Mouse (Mus musculus): ENCODE data around the gene Reg4. TPM values are rescaled to one million over a fixed set of nuclear protein-coding genes. Genes with fewer than 3 reads are reported as not detected.

Reg4 gene
- not detected in 2 replicates for polyA plus RNA-seq (2014; fragmentation: Nextera tagmentation; extraction: Ambion mirVana)

DNA sequence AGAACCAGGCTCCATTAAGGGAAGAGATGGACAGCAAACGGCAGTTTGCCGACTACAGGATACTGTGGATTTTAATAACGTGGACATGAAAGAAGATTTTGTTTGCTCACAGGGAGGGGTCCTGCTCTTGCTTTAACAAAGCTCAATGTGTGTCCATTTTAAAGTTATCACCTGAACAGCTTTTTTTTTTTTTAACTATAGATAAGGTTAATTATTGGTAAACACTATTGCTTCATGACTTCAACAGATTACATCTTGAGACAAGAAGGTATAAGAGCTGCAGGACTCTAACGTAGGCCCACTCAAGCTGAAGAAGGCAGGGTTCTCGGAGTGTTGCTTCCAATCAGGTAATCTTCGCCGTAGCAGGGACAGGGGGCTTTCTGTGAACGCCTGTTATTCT lies at the start of gene Reg4:
Gene Reg4 (plus strand): TSS at position 301 of the 400 bp plus-strand sequence.
- Histone ChIP-seq H3K4me3 (ENCODE audit: low read depth, low read length) (no peak within 1 kb of the TSS), H3K4me1 (ENCODE audit: control insufficient read depth, insufficient read depth, low read length) (no peaks in the 10 kb centered on the region), H3K9me3 (replicated peaks; ENCODE audit: control insufficient read depth, low read length) (no peaks in the 10 kb centered on the region), H3K36me3 (replicated peaks; ENCODE audit: control insufficient read depth, insufficient read depth, low read depth, low read length) (no peaks in the 10 kb centered on the region), H3K27ac (replicated peaks; ENCODE audit: low read depth, low read length) (no peak within 1 kb of the TSS), H3K4me2 (ENCODE audit: low read depth, low read length) (no peak within 1 kb of the TSS), H3K27me3 (ENCODE audit: control insufficient read depth, insufficient read depth, low read length) (no peaks in the 10 kb centered on the region), H3K9ac (replicated peaks; ENCODE audit: low read length) (no peak within 1 kb of the TSS)
- DNase-seq (ENCODE audit: low spot score) (no peak), ATAC-seq (replicated peaks; ENCODE audit: insufficient number of reproducible peaks, low FRiP score, low TSS enrichment, low read depth) (no peak)
- WGBS, result 91% methylated on average over 8 of the region's 8 CpGs

DNA sequence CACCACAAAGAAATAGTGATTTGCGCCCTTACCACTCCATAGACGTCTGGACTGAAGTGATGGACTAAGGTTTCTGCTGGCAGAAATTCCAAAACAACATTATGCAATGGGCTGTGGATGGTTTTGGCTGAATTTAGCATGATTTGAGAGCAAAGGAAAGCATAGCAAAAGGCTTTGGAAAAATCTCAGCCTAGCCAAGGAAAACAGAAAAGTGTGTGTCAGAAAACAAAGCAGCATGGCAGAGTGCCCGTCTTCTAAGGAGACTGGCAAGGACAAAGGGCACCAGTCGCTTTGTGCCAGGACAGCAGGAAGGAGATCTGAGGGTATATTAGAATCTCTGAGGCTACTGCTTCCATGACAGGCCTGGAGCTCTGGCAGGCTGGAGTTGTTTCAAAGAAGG lies 43.6 kb upstream of the Reg4 start:
- no peak for ATAC-seq (replicated peaks; ENCODE audit: insufficient number of reproducible peaks, low FRiP score, low TSS enrichment, low read depth)
- Histone ChIP-seq H3K27me3 (ENCODE audit: control insufficient read depth, insufficient read depth, low read length) (no peaks in the 10 kb centered on the region), H3K4me1 (ENCODE audit: control insufficient read depth, insufficient read depth, low read length) (no peaks in the 10 kb centered on the region), H3K9ac (replicated peaks; ENCODE audit: low read length) (no peak overlapping the region), H3K4me2 (ENCODE audit: low read depth, low read length) (no peak overlapping the region), H3K9me3 (replicated peaks; ENCODE audit: control insufficient read depth, low read length) (no peaks in the 10 kb centered on the region), H3K4me3 (ENCODE audit: low read depth, low read length) (no peak overlapping the region), H3K36me3 (replicated peaks; ENCODE audit: control insufficient read depth, insufficient read depth, low read depth, low read length) (no peaks in the 10 kb centered on the region), H3K27ac (replicated peaks; ENCODE audit: low read depth, low read length) (no peak overlapping the region)
- no peak for DNase-seq (ENCODE audit: low spot score)
- WGBS, result 81% methylated on average over 4 of the region's 4 CpGs

DNA sequence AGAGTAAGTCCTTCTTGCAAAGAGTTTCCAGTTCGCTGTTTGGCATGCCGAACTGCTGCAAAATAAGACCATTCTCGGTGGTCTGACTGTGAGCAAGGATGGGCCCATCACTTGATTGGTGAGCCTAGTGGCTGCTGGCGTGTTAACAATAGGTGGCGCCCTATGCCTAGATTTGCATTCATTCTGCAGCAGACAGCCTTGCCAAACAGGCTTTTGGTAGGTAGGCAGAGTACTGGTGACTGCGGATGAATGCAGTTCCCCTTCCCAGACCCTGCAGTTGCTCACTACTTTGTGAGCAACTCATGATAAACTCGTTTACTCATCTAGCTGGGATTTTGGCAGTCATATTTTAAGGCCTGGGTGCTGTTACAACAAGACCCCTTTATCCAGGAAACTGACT lies 41.2 kb upstream of the Reg4 start:
- ATAC-seq (replicated peaks; ENCODE audit: insufficient number of reproducible peaks, low FRiP score, low TSS enrichment, low read depth) (no peak), DNase-seq (ENCODE audit: low spot score) (peak; percentile 70)
- Histone ChIP-seq H3K9me3 (replicated peaks; ENCODE audit: control insufficient read depth, low read length) (no peaks in the 10 kb centered on the region), H3K27ac (replicated peaks; ENCODE audit: low read depth, low read length) (no peak overlapping the region), H3K36me3 (replicated peaks; ENCODE audit: control insufficient read depth, insufficient read depth, low read depth, low read length) (no peaks in the 10 kb centered on the region), H3K4me2 (ENCODE audit: low read depth, low read length) (no peak overlapping the region), H3K9ac (replicated peaks; ENCODE audit: low read length) (no peak overlapping the region), H3K4me1 (ENCODE audit: control insufficient read depth, insufficient read depth, low read length) (no peaks in the 10 kb centered on the region), H3K4me3 (ENCODE audit: low read depth, low read length) (no peak overlapping the region), H3K27me3 (ENCODE audit: control insufficient read depth, insufficient read depth, low read length) (no peaks in the 10 kb centered on the region)
- WGBS, result 23% methylated on average over 7 of the region's 7 CpGs

DNA sequence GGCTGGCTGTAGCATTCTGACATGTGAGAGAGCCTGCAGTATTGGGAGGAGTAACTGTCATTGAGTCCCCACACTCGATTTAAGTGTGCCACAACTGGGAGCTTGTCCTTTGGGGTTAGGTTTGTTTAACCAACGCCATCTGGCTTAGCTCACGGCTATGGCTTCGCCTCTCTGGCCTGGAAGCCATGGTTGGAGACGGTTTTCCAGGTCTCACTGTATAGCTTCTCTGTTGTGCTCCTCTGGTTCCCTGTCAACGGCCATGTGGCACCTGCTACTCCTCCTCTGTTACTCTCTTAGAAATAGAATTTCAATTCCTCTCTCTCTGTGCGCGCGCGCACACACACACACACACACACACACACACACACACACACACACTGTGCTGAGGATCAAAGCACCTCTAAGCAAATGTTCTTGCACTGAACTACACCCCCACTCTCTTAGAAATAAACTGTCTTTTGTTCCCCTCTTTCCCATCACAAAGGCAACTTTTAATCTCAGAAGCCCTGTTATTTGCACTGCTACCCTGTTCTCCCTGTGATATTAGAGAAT lies 36.7 kb upstream of the Reg4 start:
- H3K4me2 ChIP-seq (ENCODE audit: low read depth, low read length), result no peak overlapping the region
- H3K36me3 ChIP-seq (replicated peaks; ENCODE audit: control insufficient read depth, insufficient read depth, low read depth, low read length), result no peaks in the 10 kb centered on the region
- no peak overlapping the region for H3K27ac ChIP-seq (replicated peaks; ENCODE audit: low read depth, low read length)
- no peak for DNase-seq (ENCODE audit: low spot score)
- ATAC-seq (replicated peaks; ENCODE audit: insufficient number of reproducible peaks, low FRiP score, low TSS enrichment, low read depth), result no peak
- no peaks in the 10 kb centered on the region for H3K4me1 ChIP-seq (ENCODE audit: control insufficient read depth, insufficient read depth, low read length)
- no peak overlapping the region for H3K9ac ChIP-seq (replicated peaks; ENCODE audit: low read length)
- 53% methylated on average over 10 of the region's 10 CpGs for WGBS
- H3K27me3 ChIP-seq (ENCODE audit: control insufficient read depth, insufficient read depth, low read length), result no peaks in the 10 kb centered on the region
- no peak overlapping the region for H3K4me3 ChIP-seq (ENCODE audit: low read depth, low read length)
- H3K9me3 ChIP-seq (replicated peaks; ENCODE audit: control insufficient read depth, low read length), result no peaks in the 10 kb centered on the region

DNA sequence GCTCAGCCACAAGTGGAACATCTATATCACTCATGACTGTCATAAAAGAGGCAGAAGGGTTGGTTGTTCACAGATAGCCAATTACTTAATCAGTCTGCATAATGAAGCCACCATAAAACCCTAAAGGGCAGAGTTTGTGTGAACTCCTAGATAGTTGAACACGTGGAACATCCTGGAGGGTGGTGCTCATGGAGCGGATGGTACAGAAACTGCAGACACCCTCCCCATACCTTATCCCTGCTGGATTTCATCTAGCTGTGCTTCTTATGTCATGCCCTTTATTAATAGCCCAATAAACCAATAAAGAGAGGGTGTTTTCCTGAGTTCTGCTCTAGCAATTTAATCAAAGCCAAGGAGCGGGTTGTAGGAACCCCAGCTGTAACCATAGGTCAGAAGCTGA lies 34.2 kb upstream of the Reg4 start:
- WGBS, result 93% methylated on average over 3 of the region's 3 CpGs
- no peaks in the 10 kb centered on the region for H3K27me3 ChIP-seq (ENCODE audit: control insufficient read depth, insufficient read depth, low read length)

DNA sequence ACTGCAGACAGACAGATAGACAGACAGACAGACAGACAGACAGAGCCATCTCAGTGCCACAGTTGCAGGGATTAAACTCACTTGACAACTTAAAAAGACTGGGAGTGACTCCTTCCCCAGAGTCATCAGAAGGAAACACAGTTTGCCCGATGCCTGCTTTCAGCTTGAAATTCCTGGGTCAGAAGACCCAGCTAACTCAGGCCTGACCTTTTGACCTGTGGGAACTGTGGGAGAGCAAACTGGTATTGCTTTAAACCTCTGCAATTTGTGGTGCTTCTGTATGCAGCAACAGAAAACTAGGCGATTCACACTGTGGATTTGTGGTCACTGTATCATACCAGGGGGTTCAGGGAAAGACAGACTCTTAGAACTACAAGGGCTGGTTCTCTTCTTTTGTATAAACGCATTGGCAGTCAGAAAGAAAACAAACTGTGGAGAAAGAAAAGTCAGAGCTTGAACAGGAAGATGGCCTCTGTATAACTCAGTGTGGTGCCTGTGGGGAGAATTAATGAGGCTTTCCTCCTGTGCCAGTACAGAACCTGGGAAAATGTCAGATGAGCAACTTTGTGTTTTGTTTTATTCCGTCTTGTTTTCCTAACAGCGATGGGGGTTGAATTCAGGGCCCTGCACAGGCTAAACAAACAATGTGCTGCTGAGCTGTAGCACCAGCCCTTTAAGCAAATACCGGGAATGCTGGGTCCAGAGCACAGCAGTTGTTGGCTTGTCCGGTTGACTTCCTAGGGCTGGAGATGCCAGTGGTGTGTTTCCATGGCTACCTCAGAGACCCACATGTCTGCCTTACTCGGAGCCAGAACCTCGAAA lies 24.0 kb upstream of the Reg4 start:
- Histone ChIP-seq H3K4me1 (ENCODE audit: control insufficient read depth, insufficient read depth, low read length) (no peaks in the 10 kb centered on the region), H3K27ac (replicated peaks; ENCODE audit: low read depth, low read length) (no peak overlapping the region), H3K4me3 (ENCODE audit: low read depth, low read length) (no peak overlapping the region), H3K9ac (replicated peaks; ENCODE audit: low read length) (no peak overlapping the region), H3K4me2 (ENCODE audit: low read depth, low read length) (no peak overlapping the region), H3K36me3 (replicated peaks; ENCODE audit: control insufficient read depth, insufficient read depth, low read depth, low read length) (no peaks in the 10 kb centered on the region), H3K27me3 (ENCODE audit: control insufficient read depth, insufficient read depth, low read length) (no peaks in the 10 kb centered on the region), H3K9me3 (replicated peaks; ENCODE audit: control insufficient read depth, low read length) (no peaks in the 10 kb centered on the region)
- WGBS, result 22% methylated on average over 9 of the region's 9 CpGs
- no peak for ATAC-seq (replicated peaks; ENCODE audit: insufficient number of reproducible peaks, low FRiP score, low TSS enrichment, low read depth)
- DNase-seq (ENCODE audit: low spot score), result peak; percentile 27

More for the DNA sequence above, 34.2 kb upstream of the Reg4 start:
- H3K4me3 ChIP-seq (ENCODE audit: low read depth, low read length), result no peak overlapping the region
- DNase-seq (ENCODE audit: low spot score) (no peak), ATAC-seq (replicated peaks; ENCODE audit: insufficient number of reproducible peaks, low FRiP score, low TSS enrichment, low read depth) (no peak)
- no peak overlapping the region for H3K27ac ChIP-seq (replicated peaks; ENCODE audit: low read depth, low read length)
- H3K4me2 ChIP-seq (ENCODE audit: low read depth, low read length), result no peak overlapping the region
- no peaks in the 10 kb centered on the region for H3K36me3 ChIP-seq (replicated peaks; ENCODE audit: control insufficient read depth, insufficient read depth, low read depth, low read length)
- no peaks in the 10 kb centered on the region for H3K4me1 ChIP-seq (ENCODE audit: control insufficient read depth, insufficient read depth, low read length)
- H3K9ac ChIP-seq (replicated peaks; ENCODE audit: low read length), result no peak overlapping the region
- no peaks in the 10 kb centered on the region for H3K9me3 ChIP-seq (replicated peaks; ENCODE audit: control insufficient read depth, low read length)

DNA sequence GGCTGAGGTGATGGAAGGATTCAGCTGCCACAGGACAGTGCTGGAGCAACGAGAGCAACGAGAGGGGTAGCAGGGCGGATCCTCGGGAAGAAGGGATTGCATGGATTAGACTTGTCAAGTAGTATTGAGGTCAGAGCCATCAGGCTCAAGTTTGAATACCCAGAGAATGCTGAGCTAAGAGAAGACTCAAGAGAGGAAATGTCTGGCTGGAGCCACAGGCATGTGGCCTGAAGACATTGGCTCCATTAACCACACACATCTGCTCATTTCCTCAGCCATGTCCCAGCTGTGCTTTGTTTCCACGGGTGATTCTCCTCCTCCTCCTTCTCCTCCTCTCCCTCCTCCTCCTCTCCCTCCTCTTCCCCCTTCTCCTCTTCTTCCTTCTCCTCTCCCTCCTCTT lies 22.2 kb upstream of the Reg4 start:
- Histone ChIP-seq H3K27ac (replicated peaks; ENCODE audit: low read depth, low read length) (no peak overlapping the region), H3K9me3 (replicated peaks; ENCODE audit: control insufficient read depth, low read length) (no peaks in the 10 kb centered on the region), H3K27me3 (ENCODE audit: control insufficient read depth, insufficient read depth, low read length) (no peaks in the 10 kb centered on the region), H3K9ac (replicated peaks; ENCODE audit: low read length) (no peak overlapping the region), H3K4me1 (ENCODE audit: control insufficient read depth, insufficient read depth, low read length) (no peaks in the 10 kb centered on the region), H3K36me3 (replicated peaks; ENCODE audit: control insufficient read depth, insufficient read depth, low read depth, low read length) (no peaks in the 10 kb centered on the region), H3K4me3 (ENCODE audit: low read depth, low read length) (no peak overlapping the region), H3K4me2 (ENCODE audit: low read depth, low read length) (no peak overlapping the region)
- WGBS, result 65% methylated on average over 5 of the region's 5 CpGs
- ATAC-seq (replicated peaks; ENCODE audit: insufficient number of reproducible peaks, low FRiP score, low TSS enrichment, low read depth) (no peak), DNase-seq (ENCODE audit: low spot score) (no peak)

DNA sequence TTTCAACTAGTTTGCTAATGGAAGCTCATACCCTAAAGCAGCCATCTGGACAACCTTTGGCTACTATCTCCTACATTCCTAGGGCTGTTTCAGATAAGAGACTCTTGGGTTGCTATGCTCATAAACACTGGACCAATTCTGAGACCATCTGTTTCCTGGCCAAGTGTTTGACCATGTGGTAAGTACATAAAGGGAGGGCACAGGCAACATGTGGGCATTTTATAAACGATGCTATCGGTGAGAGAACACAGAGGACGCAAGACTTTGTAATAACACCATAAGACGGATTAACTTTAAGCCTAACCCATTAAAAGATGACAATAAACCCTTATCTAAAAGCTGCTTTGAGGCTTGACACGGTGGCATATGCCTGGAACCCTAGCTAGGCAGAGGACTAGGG lies 18.7 kb upstream of the Reg4 start:
- Histone ChIP-seq H3K4me3 (ENCODE audit: low read depth, low read length) (no peak overlapping the region), H3K4me1 (ENCODE audit: control insufficient read depth, insufficient read depth, low read length) (no peaks in the 10 kb centered on the region), H3K36me3 (replicated peaks; ENCODE audit: control insufficient read depth, insufficient read depth, low read depth, low read length) (no peaks in the 10 kb centered on the region), H3K9me3 (replicated peaks; ENCODE audit: control insufficient read depth, low read length) (no peaks in the 10 kb centered on the region), H3K9ac (replicated peaks; ENCODE audit: low read length) (no peak overlapping the region), H3K27me3 (ENCODE audit: control insufficient read depth, insufficient read depth, low read length) (no peaks in the 10 kb centered on the region), H3K27ac (replicated peaks; ENCODE audit: low read depth, low read length) (no peak overlapping the region), H3K4me2 (ENCODE audit: low read depth, low read length) (no peak overlapping the region)
- DNase-seq (ENCODE audit: low spot score) (no peak), ATAC-seq (replicated peaks; ENCODE audit: insufficient number of reproducible peaks, low FRiP score, low TSS enrichment, low read depth) (no peak)
- 83% methylated on average over 5 of the region's 5 CpGs for WGBS
